Mouse (Mus musculus) forebrain, embryonic 12.5 days (tissue): Measurements from ENCODE around the gene Ube4b. TPM values are rescaled to one million over a fixed set of nuclear protein-coding genes. Genes with fewer than 3 reads are reported as not detected.

ENCODE experiments used
- ATAC-seq: fragments of 200-750 bp; cut with Nextera tagmentation; 2 replicates; pipeline ENCODE4 v1.8.0; 2017; ENCODE audit warnings: moderate TSS enrichment; ENCODE audit not compliant: low FRiP score
- H3K27ac ChIP-seq: fragments of 300-500 bp; sonication (generic); 2 replicates; pipeline ENCODE4 v1.5.1; 2016; ENCODE audit warnings: mild to moderate bottlenecking
- H3K27me3 ChIP-seq: fragments of 300-500 bp; sonication (generic); 2 replicates; pipeline ENCODE4 v1.6.1; 2016; ENCODE audit warnings: mild to moderate bottlenecking
- H3K36me3 ChIP-seq: fragments of 300-500 bp; sonication (generic); replicated peaks from 2 replicates; pipeline ENCODE4 v1.6.1; 2016; ENCODE audit warnings: mild to moderate bottlenecking
- H3K4me1 ChIP-seq: fragments of 300-500 bp; sonication (generic); 2 replicates; pipeline ENCODE4 v1.6.1; 2016
- H3K4me2 ChIP-seq: fragments of 300-500 bp; sonication (generic); 2 replicates; pipeline ENCODE4 v1.6.1; 2016; ENCODE audit warnings: mild to moderate bottlenecking, moderate library complexity
- H3K4me3 ChIP-seq: fragments of 300-500 bp; sonication (generic); replicated peaks from 2 replicates; pipeline ENCODE4 v1.5.1; 2016; ENCODE audit warnings: mild to moderate bottlenecking
- H3K9ac ChIP-seq: fragments of 300-500 bp; sonication (generic); 2 replicates; pipeline ENCODE4 v1.6.1; 2016; ENCODE audit warnings: mild to moderate bottlenecking
- H3K9me3 ChIP-seq: fragments of 300-500 bp; sonication (generic); 2 replicates; pipeline ENCODE4 v1.6.1; 2016
- WGBS: fragments of 180-500 bp; shearing (Covaris S2); methylation state at CpG from one replicate; pipeline ENCODE4 v1.1.7; 2016; 5-methylcytosine and 5-hydroxymethylcytosine counted together
- polyA plus RNA-seq: library from polyadenylated mRNA; unstranded; fragments of >200 nt; fragmentation: Nextera tagmentation; extraction: Ambion mirVana; gene quantifications from 2 replicates; pipeline ENCODE4 v1.2.1, GENCODE M21; 2016

The Ube4b gene
- polyA plus RNA-seq, 1 experiment from 2014 or later = 68.9 TPM

GRCm38 (mm10) chr4:149344311-149344710, 82.2 kb downstream of the Ube4b start:
- no peak overlapping the region for H3K4me2 ChIP-seq
- peaks cover 84% of the 10 kb centered on the region for H3K36me3 ChIP-seq
- no peaks in the 10 kb centered on the region for H3K27me3 ChIP-seq
- H3K27ac ChIP-seq = no peak overlapping the region
- H3K4me3 ChIP-seq = no peak overlapping the region
- H3K9me3 ChIP-seq = no peaks in the 10 kb centered on the region
- 83% methylated on average over 8 of the region's 8 CpGs for WGBS
- no peak for ATAC-seq
- no peak overlapping the region for H3K9ac ChIP-seq
- H3K4me1 ChIP-seq = no peaks in the 10 kb centered on the region

DNA sequence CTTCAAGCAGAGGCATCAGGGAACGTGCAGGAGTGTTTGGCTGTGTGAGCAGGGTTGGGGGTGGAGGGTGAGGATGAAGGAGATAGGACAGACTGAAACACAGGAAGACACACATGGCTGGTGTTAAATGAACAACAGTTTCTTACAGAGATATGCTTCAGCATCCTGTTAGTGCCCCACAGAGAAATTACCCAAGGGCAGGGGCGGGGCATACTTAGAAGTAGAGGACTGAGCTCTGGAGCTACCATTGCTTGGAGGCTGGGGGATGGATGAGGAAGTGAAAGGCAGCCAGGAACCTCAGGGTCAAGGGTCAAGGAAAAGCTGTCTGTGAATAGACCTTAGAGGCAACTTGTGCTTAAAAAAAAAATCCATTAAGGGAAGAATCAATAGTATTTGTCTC, 85.9 kb downstream of the Ube4b start:
- no peaks in the 10 kb centered on the region for H3K27me3 ChIP-seq
- H3K36me3 ChIP-seq = peaks cover 93% of the 10 kb centered on the region
- WGBS = 64% methylated on average over 2 of the region's 2 CpGs
- H3K4me2 ChIP-seq = no peak overlapping the region
- no peaks in the 10 kb centered on the region for H3K4me1 ChIP-seq
- H3K9ac ChIP-seq = no peak overlapping the region
- no peaks in the 10 kb centered on the region for H3K9me3 ChIP-seq
- ATAC-seq = no peak
- no peak overlapping the region for H3K27ac ChIP-seq
- H3K4me3 ChIP-seq = no peak overlapping the region

- WGBS = 76% methylated on average over 5 of the region's 5 CpGs
- Histone ChIP-seq H3K4me2 (no peak overlapping the region), H3K27ac (no peak overlapping the region), H3K9me3 (no peaks in the 10 kb centered on the region), H3K9ac (no peak overlapping the region), H3K27me3 (no peaks in the 10 kb centered on the region), H3K4me1 (no peaks in the 10 kb centered on the region), H3K36me3 (peaks cover 93% of the 10 kb centered on the region), H3K4me3 (no peak overlapping the region)
- ATAC-seq = no peak
Measured at GRCm38 (mm10) chr4:149339426-149340214, 86.9 kb downstream of the Ube4b start.

DNA sequence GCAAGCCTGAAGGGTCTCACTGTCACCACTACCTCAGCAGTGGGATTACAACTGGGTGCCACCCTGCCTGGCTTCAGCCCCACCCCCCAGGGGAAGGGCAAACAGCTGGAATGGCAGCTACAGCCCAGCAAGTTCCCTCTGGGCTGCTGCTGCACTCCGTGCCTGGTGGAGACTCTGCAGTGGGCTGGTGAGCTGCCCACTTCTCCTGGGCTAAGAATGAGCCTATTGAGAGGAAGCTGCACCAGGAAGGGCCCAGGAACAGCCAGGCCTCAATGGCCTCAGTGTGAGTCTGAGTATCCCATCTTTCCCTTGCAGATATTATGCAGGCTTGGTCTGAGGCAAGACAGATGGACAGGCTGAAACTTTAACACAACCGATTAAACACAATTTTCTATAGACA, 88.4 kb downstream of the Ube4b start:
- H3K27me3 ChIP-seq = no peaks in the 10 kb centered on the region
- ATAC-seq = no peak
- peaks cover 93% of the 10 kb centered on the region for H3K36me3 ChIP-seq
- H3K4me2 ChIP-seq = no peak overlapping the region
- H3K9ac ChIP-seq = no peak overlapping the region
- H3K4me3 ChIP-seq = no peak overlapping the region
- WGBS = 89% methylated on average over 2 of the region's 2 CpGs
- no peak overlapping the region for H3K27ac ChIP-seq
- H3K4me1 ChIP-seq = no peaks in the 10 kb centered on the region
- no peaks in the 10 kb centered on the region for H3K9me3 ChIP-seq

GRCm38 (mm10) chr4:149337353-149337752, 89.2 kb downstream of the Ube4b start:
- Histone ChIP-seq H3K4me3 (no peak overlapping the region), H3K27ac (no peak overlapping the region), H3K27me3 (no peaks in the 10 kb centered on the region), H3K9me3 (no peaks in the 10 kb centered on the region), H3K4me2 (no peak overlapping the region), H3K9ac (no peak overlapping the region), H3K4me1 (no peaks in the 10 kb centered on the region), H3K36me3 (peaks cover 93% of the 10 kb centered on the region)
- 94% methylated on average over 9 of the region's 9 CpGs for WGBS
- ATAC-seq = no peak

GRCm38 (mm10) chr4:149336302-149336701, 90.2 kb downstream of the Ube4b start:
- no peak overlapping the region for H3K4me3 ChIP-seq
- no peak overlapping the region for H3K27ac ChIP-seq
- H3K36me3 ChIP-seq = peaks cover 93% of the 10 kb centered on the region
- H3K27me3 ChIP-seq = no peaks in the 10 kb centered on the region
- H3K4me2 ChIP-seq = no peak overlapping the region
- no peaks in the 10 kb centered on the region for H3K4me1 ChIP-seq
- no peaks in the 10 kb centered on the region for H3K9me3 ChIP-seq
- no peak for ATAC-seq
- 90% methylated on average over 7 of the region's 7 CpGs for WGBS
- H3K9ac ChIP-seq = no peak overlapping the region

GRCm38 (mm10) chr4:149334881-149335280, 91.7 kb downstream of the Ube4b start:
- Histone ChIP-seq H3K4me1 (no peaks in the 10 kb centered on the region), H3K27ac (no peak overlapping the region), H3K4me3 (no peak overlapping the region), H3K27me3 (no peaks in the 10 kb centered on the region), H3K9ac (no peak overlapping the region), H3K36me3 (peaks cover 94% of the 10 kb centered on the region), H3K9me3 (no peaks in the 10 kb centered on the region), H3K4me2 (no peak overlapping the region)
- ATAC-seq = no peak
- whole genome bisulfite sequencing = 94% methylated on average over 11 of the region's 11 CpGs

- H3K4me1 ChIP-seq = no peaks in the 10 kb centered on the region
- H3K4me3 ChIP-seq = no peak overlapping the region
- H3K27ac ChIP-seq = 0 out of 2 replicates have a peak overlapping the region, but pooled peaks have one; percentile 19
- H3K36me3 ChIP-seq = peaks cover 96% of the 10 kb centered on the region
- H3K9me3 ChIP-seq = no peaks in the 10 kb centered on the region
- no peak for ATAC-seq
- H3K9ac ChIP-seq = no peak overlapping the region
- no peaks in the 10 kb centered on the region for H3K27me3 ChIP-seq
- H3K4me2 ChIP-seq = no peak overlapping the region
- WGBS = 86% methylated on average over 7 of the region's 7 CpGs
Measured at GRCm38 (mm10) chr4:149332726-149333125, 93.8 kb downstream of the Ube4b start.

GRCm38 (mm10) chr4:149330495-149330894, 96.1 kb downstream of the Ube4b start:
- peaks cover 85% of the 10 kb centered on the region for H3K36me3 ChIP-seq

GRCm38 (mm10) chr4:149328735-149329134, 97.8 kb downstream of the Ube4b start:
- no peak for ATAC-seq
- H3K36me3 ChIP-seq = peaks cover 67% of the 10 kb centered on the region
- no peak overlapping the region for H3K4me2 ChIP-seq
- H3K27ac ChIP-seq = no peak overlapping the region
- no peak overlapping the region for H3K4me3 ChIP-seq
- H3K9me3 ChIP-seq = no peaks in the 10 kb centered on the region
- 76% methylated on average over 4 of the region's 4 CpGs for WGBS
- H3K27me3 ChIP-seq = no peaks in the 10 kb centered on the region
- H3K9ac ChIP-seq = no peak overlapping the region
- no peaks in the 10 kb centered on the region for H3K4me1 ChIP-seq

More at GRCm38 (mm10) chr4:149330495-149330894, 96.1 kb downstream of the Ube4b start:
- Histone ChIP-seq H3K4me1 (no peaks in the 10 kb centered on the region), H3K4me3 (no peak overlapping the region), H3K27me3 (no peaks in the 10 kb centered on the region), H3K4me2 (no peak overlapping the region), H3K9ac (no peak overlapping the region), H3K9me3 (no peaks in the 10 kb centered on the region), H3K27ac (no peak overlapping the region)
- 94% methylated on average over 5 of the region's 5 CpGs for WGBS
- no peak for ATAC-seq

- no peaks in the 10 kb centered on the region for H3K27me3 ChIP-seq
- 0 out of 2 replicates have a peak overlapping the region, but pooled peaks have one; percentile 53 for H3K27ac ChIP-seq
- no peak overlapping the region for H3K4me3 ChIP-seq
- no peaks in the 10 kb centered on the region for H3K9me3 ChIP-seq
- no peak overlapping the region for H3K4me2 ChIP-seq
- H3K36me3 ChIP-seq = peaks cover 55% of the 10 kb centered on the region
- H3K9ac ChIP-seq = no peak overlapping the region
- 90% methylated on average over 7 of the region's 7 CpGs for WGBS
- no peak for ATAC-seq
- H3K4me1 ChIP-seq = peaks cover 2% of the 10 kb centered on the region; the same call in 1 of the 2 replicates
Measured at GRCm38 (mm10) chr4:149327281-149327680, 99.3 kb downstream of the Ube4b start.

DNA sequence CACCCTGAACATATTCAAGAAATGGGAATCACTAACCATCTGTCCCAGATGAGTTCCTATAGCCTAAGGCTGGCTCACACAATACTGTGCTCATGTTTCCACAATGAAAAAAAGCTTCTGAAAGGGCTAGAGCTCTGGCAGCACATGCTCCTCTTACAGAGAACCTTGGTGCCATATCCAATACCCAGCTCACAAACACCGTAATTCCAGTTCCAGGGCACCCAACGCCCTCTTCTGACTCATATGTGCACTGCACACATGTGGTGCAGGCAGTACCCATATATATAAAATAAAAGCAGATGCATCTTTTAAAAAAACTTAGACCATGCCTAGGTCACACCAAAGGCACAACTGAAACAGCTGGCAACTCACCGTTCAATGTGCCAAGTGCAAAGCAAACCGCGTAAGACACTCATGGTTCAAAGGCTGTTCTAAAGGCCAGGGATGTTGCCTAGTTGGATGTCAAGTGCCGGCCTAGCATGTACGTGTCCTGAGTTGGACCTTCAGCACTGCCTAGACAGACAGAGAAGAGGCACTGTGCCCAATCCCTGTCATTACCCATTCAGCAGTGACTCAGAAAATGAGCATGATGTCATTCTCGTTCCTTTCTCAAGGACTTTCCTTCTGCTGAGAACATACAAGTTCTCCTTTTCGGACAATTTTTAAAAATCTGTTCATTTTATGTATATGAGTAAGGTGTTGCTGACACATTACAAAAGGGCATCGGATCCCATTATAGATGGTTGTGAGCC, 101.0 kb downstream of the Ube4b start:
- 91% methylated on average over 10 of the region's 10 CpGs for WGBS

More for the DNA sequence above, 101.0 kb downstream of the Ube4b start:
- Histone ChIP-seq H3K4me2 (no peak overlapping the region), H3K27ac (no peak overlapping the region), H3K4me3 (no peak overlapping the region), H3K36me3 (peaks cover 38% of the 10 kb centered on the region), H3K9ac (no peak overlapping the region), H3K27me3 (no peaks in the 10 kb centered on the region), H3K4me1 (peaks cover 4% of the 10 kb centered on the region; the same call in 1 of the 2 replicates), H3K9me3 (no peaks in the 10 kb centered on the region)
- no peak for ATAC-seq
